Mouse (Mus musculus) MEL (cell line): Measurements from ENCODE around the gene Col26a1.

ENCODE experiments used
- CHD1 ChIP-seq: IDR thresholded peaks from 2 replicates; pipeline ENCODE4 v1.6.1; 2012; ENCODE audit warnings: low read depth, mild to moderate bottlenecking, inconsistent platforms, low read length, improper control_type of control experiment
- CTCF ChIP-seq, 3 experiments: IDR thresholded peaks in 2 of 3; conservative IDR thresholded peaks in 1 of 3; 2 replicates each; pipeline ENCODE4 v1.5.1; 2011 to 2012; ENCODE audit warnings: low read length in 3 of 3, low read depth in 2 of 3, mild to moderate bottlenecking in 2 of 3, improper control_type of control experiment in 1 of 3, inconsistent platforms in 1 of 3, mixed read lengths in 1 of 3, moderate library complexity in 1 of 3; ENCODE audit not compliant: control insufficient read depth in 1 of 3, insufficient read depth in 1 of 3, poor library complexity in 1 of 3, severe bottlenecking in 1 of 3
- ETS1 ChIP-seq: IDR thresholded peaks from 2 replicates; pipeline ENCODE4 v1.6.1; 2012; ENCODE audit warnings: low read depth, mild to moderate bottlenecking, inconsistent platforms, low read length, improper control_type of control experiment, moderate library complexity
- GATA1 ChIP-seq: IDR thresholded peaks from 2 replicates; pipeline ENCODE4 v1.6.1; 2011; ENCODE audit warnings: low read depth, low read length, improper control_type of control experiment
- HCFC1 ChIP-seq: IDR thresholded peaks from 2 replicates; pipeline ENCODE4 v1.6.1; 2012; ENCODE audit warnings: low read depth, mild to moderate bottlenecking, inconsistent platforms, low read length, improper control_type of control experiment, moderate library complexity
- MAX ChIP-seq: IDR thresholded peaks from 2 replicates; pipeline ENCODE4 v1.6.1; 2011; ENCODE audit warnings: low read length, improper control_type of control experiment
- NELFE ChIP-seq: IDR thresholded peaks from 2 replicates; pipeline ENCODE4 v1.6.1; 2011; ENCODE audit warnings: low read depth, low read length, improper control_type of control experiment
- POLR2A ChIP-seq, 2 experiments: IDR thresholded peaks; 2 replicates each; pipeline ENCODE4 v1.6.1; 2011 to 2012; ENCODE audit warnings: low read length in 2 of 2, mild to moderate bottlenecking in 2 of 2, control low read depth in 1 of 2, improper control_type of control experiment in 1 of 2, low read depth in 1 of 2, moderate library complexity in 1 of 2; ENCODE audit not compliant: control insufficient read depth in 1 of 2, insufficient read depth in 1 of 2, poor library complexity in 1 of 2
- POLR2AphosphoS2 ChIP-seq: IDR thresholded peaks from 2 replicates; pipeline ENCODE4 v1.6.1; 2011; ENCODE audit warnings: low read length, improper control_type of control experiment
- POLR2AphosphoS5 ChIP-seq: IDR thresholded peaks from 2 replicates; pipeline ENCODE4 v1.6.1; 2012; ENCODE audit warnings: low read depth, borderline replicate concordance, mild to moderate bottlenecking, inconsistent platforms, low read length, moderate library complexity, mixed read lengths
- RAD21 ChIP-seq: IDR thresholded peaks from 2 replicates; pipeline ENCODE4 v1.6.1; 2011; ENCODE audit warnings: mild to moderate bottlenecking, low read depth, low read length, improper control_type of control experiment
- ZNF384 ChIP-seq: IDR thresholded peaks from 2 replicates; pipeline ENCODE4 v1.6.1; 2012; ENCODE audit warnings: low read depth, mild to moderate bottlenecking, inconsistent platforms, low read length, improper control_type of control experiment

DNA sequence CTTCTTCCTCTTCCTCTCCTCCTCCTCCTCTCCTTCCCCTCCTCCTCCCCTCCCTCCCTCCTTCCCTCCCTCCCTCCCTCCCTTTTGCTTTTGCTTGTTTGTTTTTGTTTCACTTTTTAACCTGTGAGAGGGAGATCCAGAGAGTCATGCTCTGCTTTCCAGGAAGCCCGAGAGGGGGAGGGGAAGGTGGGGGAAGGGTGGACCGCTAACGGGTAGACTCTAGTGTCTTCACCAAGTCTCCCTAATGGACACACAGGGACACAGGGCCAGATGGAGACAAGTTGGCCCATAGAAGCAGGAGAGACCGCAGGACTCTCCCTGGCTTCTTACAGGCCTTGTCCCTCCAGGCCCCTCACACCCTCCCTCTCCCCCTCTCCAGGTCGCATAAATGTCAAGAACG lies 188.0 kb downstream of the Col26a1 start:
- TF ChIP-seq CTCF (IDR thresholded peaks at IDR 0.05 in 2 of 3, conservative IDR thresholded peaks at IDR 0.05 in 1 of 3; ENCODE audit: control insufficient read depth in 1 of 3, insufficient read depth in 1 of 3, low read depth in 2 of 3, low read length in 3 of 3, poor library complexity in 1 of 3, severe bottlenecking in 1 of 3) (no peak), CHD1 (no peak), POLR2A (IDR thresholded peaks at IDR 0.05; ENCODE audit: control insufficient read depth in 1 of 2, insufficient read depth in 1 of 2, low read depth in 1 of 2, low read length in 2 of 2, poor library complexity in 1 of 2) (no peak), ZNF384 (no peak), HCFC1 (no peak), GATA1 (no peak), NELFE (no peak), POLR2AphosphoS2 (no peak), MAX (no peak), ETS1 (no peak), RAD21 (no peak), POLR2AphosphoS5 (no peak)
